Mouse (Mus musculus): ENCODE measurements around the gene Snx18.

Snx18 gene

GRCm38 (mm10) chr13:113615971-113616671 is 2.2 kb downstream of the Snx18 start:
- DNase-seq (ENCODE audit: low spot score): peak; percentile 26

- DNase-seq (ENCODE audit: low spot score): peak; percentile 63
Observed at GRCm38 (mm10) chr13:113615546-113615941, 2.8 kb downstream of the Snx18 start.

- DNase-seq (ENCODE audit: low spot score): peak; percentile 77
Observed at GRCm38 (mm10) chr13:113614635-113615545, 3.5 kb downstream of the Snx18 start.

GRCm38 (mm10) chr13:113613882-113614281 is 4.5 kb downstream of the Snx18 start:
- DNase-seq (ENCODE audit: low spot score): no peak

GRCm38 (mm10) chr13:113613341-113613740 is 5.0 kb downstream of the Snx18 start:
- no peak for DNase-seq (ENCODE audit: low spot score)

- DNase-seq (ENCODE audit: low spot score): no peak
Observed at GRCm38 (mm10) chr13:113612141-113612950, 6.0 kb downstream of the Snx18 start.

GRCm38 (mm10) chr13:113610732-113611500 is 7.4 kb downstream of the Snx18 start:
- DNase-seq (ENCODE audit: low spot score): peak; percentile 35

GRCm38 (mm10) chr13:113609429-113609828 is 8.9 kb downstream of the Snx18 start:
- DNase-seq (ENCODE audit: low spot score): no peak

GRCm38 (mm10) chr13:113607821-113608220 is 10.5 kb downstream of the Snx18 start:
- DNase-seq (ENCODE audit: low spot score): no peak

GRCm38 (mm10) chr13:113607371-113607770 is 11.0 kb downstream of the Snx18 start:
- no peak for DNase-seq (ENCODE audit: low spot score)

- DNase-seq (ENCODE audit: low spot score): no peak
Observed at GRCm38 (mm10) chr13:113606741-113607358, 11.5 kb downstream of the Snx18 start.

- no peak for DNase-seq (ENCODE audit: low spot score)
Observed at GRCm38 (mm10) chr13:113606131-113606530, 12.2 kb downstream of the Snx18 start.

- DNase-seq (ENCODE audit: low spot score): no peak
Observed at GRCm38 (mm10) chr13:113605693-113606092, 12.7 kb downstream of the Snx18 start.

GRCm38 (mm10) chr13:113604321-113604720 is 14.0 kb downstream of the Snx18 start:
- DNase-seq (ENCODE audit: low spot score): no peak

- DNase-seq (ENCODE audit: low spot score): no peak
Observed at GRCm38 (mm10) chr13:113602882-113603342, 15.5 kb downstream of the Snx18 start.

- DNase-seq (ENCODE audit: low spot score): no peak
Observed at GRCm38 (mm10) chr13:113601831-113602604, 16.3 kb downstream of the Snx18 start.

GRCm38 (mm10) chr13:113600531-113601463 is 17.6 kb downstream of the Snx18 start:
- no peak for DNase-seq (ENCODE audit: low spot score)

- no peak for DNase-seq (ENCODE audit: low spot score)
Observed at GRCm38 (mm10) chr13:113599701-113600530, 18.4 kb downstream of the Snx18 start.

Data from retina, embryonic 14.5 days (tissue).